Mouse (Mus musculus): ENCODE results near the gene Xrra1.

- TF ChIP-seq CTCF (IDR thresholded peaks at IDR 0.05; ENCODE audit: low read depth) (no peak), EP300 (IDR thresholded peaks at IDR 0.05; ENCODE audit: low read depth) (no peak)
Observed at GRCm38 (mm10) chr7:99850534-99850933, 8.4 kb upstream of the Xrra1 start.

All from liver, embryonic 14.5 days (tissue).